Mouse (Mus musculus): ENCODE results near the gene Cdc27. TPM values are rescaled to one million over a fixed set of nuclear protein-coding genes. Genes with fewer than 3 reads are reported as not detected.
A peak's percentile ranks its signal among the peaks of the same experiment; 100 is the strongest.

Gene Cdc27
- polyA plus RNA-seq, 1 experiment from 2014 or later: 45.3 TPM

DNA sequence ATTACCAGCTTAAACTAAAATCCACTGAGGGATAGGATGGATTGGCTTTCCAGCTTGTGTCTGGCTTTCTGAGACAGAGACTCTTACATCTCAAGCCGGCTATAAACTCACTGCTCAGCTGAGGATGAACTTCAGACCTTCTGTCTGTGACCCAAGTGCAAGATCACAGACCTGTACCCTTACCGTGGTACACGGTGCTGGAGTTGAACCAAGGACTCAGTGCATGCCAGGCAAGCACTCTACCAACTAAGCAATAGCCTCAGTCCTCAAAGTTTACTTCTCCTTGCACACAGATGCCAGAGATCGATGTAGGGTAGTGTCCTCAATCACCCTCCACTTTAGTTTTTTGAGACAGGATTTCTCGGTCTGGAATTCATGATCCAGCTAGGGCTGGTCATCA, 10.6 kb downstream of the Cdc27 start:
- WGBS: 98% methylated on average over 5 of the region's 5 CpGs
- Histone ChIP-seq H3K4me1 (replicated peaks) (0 out of 2 replicates have a peak, but pooled peaks cover under 1% of the 10 kb centered on the region), H3K9me3 (no peaks in the 10 kb centered on the region), H3K4me3 (replicated peaks) (no peak overlapping the region), H3K27me3 (no peaks in the 10 kb centered on the region), H3K27ac (no peak overlapping the region), H3K4me2 (replicated peaks) (no peak overlapping the region), H3K36me3 (peaks cover 5% of the 10 kb centered on the region; the same call in 1 of the 2 replicates), H3K9ac (replicated peaks) (no peak overlapping the region)
- no peak for ATAC-seq

DNA sequence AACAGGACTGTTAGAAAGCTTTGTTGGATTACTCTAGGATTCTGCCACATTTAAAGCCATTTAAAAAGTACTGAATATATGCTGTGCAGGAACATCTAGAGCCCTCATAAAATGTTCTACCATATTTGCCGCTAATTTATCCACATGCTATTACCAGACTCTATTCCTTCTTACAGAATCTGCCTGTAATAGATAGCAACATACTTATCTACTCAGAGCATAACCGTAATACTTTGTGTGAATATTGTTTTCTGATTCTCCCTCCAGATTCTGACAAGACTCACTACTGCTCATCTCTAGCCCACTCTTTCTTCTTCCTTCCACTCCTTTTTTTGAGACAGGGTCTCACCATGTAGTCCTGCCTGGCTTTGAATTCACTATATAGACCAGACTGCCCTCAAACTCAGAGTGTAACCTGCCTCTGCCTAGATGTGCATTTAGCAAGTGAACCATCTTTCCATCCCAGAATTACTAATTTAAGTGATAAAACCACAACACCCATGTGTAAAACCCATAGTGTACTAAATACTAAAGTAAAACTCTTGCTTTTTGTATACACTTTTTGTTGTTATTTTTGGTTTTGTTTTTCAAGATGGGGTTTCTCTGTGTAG, 12.4 kb downstream of the Cdc27 start:
- WGBS: 100% methylated on average over 2 of the region's 2 CpGs
- H3K9ac ChIP-seq (replicated peaks): no peak overlapping the region
- H3K27ac ChIP-seq: no peak overlapping the region
- H3K9me3 ChIP-seq: no peaks in the 10 kb centered on the region
- peaks cover 21% of the 10 kb centered on the region for H3K36me3 ChIP-seq
- no peaks in the 10 kb centered on the region for H3K4me1 ChIP-seq (replicated peaks)
- no peak for ATAC-seq
- H3K4me3 ChIP-seq (replicated peaks): no peak overlapping the region
- H3K27me3 ChIP-seq: no peaks in the 10 kb centered on the region
- no peak overlapping the region for H3K4me2 ChIP-seq (replicated peaks)

DNA sequence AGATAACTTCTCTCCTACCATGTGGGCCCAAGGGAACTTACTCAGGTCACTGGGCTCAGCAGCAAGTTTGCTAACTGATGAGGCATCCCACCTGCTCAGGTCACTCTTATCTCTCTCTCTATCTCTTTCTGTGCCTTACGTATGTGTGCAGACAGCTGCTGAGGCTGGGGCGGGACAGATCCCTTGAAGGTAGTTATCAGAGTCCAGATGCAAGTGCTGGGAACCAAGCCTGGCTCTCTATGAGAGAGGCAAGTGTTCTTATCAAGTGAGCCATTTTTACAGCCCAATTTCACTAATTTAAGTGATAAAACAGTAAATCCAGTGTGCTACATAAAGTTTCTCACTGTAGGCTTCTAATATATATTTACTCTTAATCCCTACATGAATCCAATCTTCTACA, 13.6 kb downstream of the Cdc27 start:
- no peak overlapping the region for H3K4me3 ChIP-seq (replicated peaks)
- no peak overlapping the region for H3K4me2 ChIP-seq (replicated peaks)
- 94% methylated on average over 2 of the region's 2 CpGs for WGBS
- no peaks in the 10 kb centered on the region for H3K27me3 ChIP-seq
- ATAC-seq: no peak
- H3K9ac ChIP-seq (replicated peaks): no peak overlapping the region
- no peaks in the 10 kb centered on the region for H3K4me1 ChIP-seq (replicated peaks)
- H3K9me3 ChIP-seq: no peaks in the 10 kb centered on the region
- no peak overlapping the region for H3K27ac ChIP-seq
- peaks cover 32% of the 10 kb centered on the region for H3K36me3 ChIP-seq

DNA sequence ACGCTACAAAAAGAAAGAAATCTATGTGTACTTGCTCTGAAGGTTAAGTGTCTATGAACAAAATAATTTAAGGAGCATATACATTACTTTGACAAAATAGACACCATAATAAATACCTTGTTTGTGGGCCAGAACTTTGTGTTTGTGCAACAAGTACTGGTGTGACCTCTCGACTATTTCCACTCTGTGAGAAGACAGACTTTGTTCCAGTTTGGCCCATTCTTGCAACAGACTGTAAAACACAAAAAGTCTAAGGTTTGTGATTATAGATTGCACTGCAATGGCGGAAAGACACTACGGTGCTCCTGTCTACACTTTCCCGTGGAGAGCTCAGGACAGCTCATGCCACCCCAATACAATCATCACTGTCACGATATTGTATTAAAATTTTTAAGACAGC, 24.5 kb downstream of the Cdc27 start:
- H3K9ac ChIP-seq (replicated peaks): no peak overlapping the region
- H3K27ac ChIP-seq: no peak overlapping the region
- no peaks in the 10 kb centered on the region for H3K27me3 ChIP-seq
- no peaks in the 10 kb centered on the region for H3K4me1 ChIP-seq (replicated peaks)
- H3K4me3 ChIP-seq (replicated peaks): no peak overlapping the region
- H3K36me3 ChIP-seq: peaks cover 66% of the 10 kb centered on the region
- H3K4me2 ChIP-seq (replicated peaks): no peak overlapping the region
- no peak for ATAC-seq
- H3K9me3 ChIP-seq: no peaks in the 10 kb centered on the region
- 96% methylated on average over 6 of the region's 6 CpGs for WGBS

DNA sequence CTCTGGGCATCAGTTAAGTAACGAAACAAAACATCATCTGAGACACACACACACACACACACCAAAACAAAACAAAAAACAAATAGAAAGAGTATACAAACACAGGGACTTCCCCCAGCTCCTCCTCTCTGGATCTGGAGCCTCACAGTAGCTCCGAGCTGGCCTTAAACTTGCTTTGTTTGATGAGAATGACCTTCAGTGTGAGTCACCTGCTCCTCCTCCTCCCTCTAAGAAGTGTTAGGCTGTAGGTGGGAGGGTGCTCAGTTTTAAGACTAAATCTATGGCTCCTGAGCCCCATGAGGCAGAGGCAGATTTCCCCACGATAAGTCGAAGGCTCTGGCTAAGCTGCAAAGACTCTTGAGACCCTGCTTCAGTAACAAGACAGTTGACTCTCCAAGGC, 38.0 kb downstream of the Cdc27 start:
- no peak overlapping the region for H3K4me2 ChIP-seq (replicated peaks)
- H3K9ac ChIP-seq (replicated peaks): no peak overlapping the region
- 90% methylated on average over 4 of the region's 4 CpGs for WGBS
- H3K36me3 ChIP-seq: peaks cover 83% of the 10 kb centered on the region
- no peaks in the 10 kb centered on the region for H3K9me3 ChIP-seq
- no peaks in the 10 kb centered on the region for H3K27me3 ChIP-seq
- H3K4me3 ChIP-seq (replicated peaks): no peak overlapping the region
- no peak overlapping the region for H3K27ac ChIP-seq
- ATAC-seq: no peak
- no peaks in the 10 kb centered on the region for H3K4me1 ChIP-seq (replicated peaks)

DNA sequence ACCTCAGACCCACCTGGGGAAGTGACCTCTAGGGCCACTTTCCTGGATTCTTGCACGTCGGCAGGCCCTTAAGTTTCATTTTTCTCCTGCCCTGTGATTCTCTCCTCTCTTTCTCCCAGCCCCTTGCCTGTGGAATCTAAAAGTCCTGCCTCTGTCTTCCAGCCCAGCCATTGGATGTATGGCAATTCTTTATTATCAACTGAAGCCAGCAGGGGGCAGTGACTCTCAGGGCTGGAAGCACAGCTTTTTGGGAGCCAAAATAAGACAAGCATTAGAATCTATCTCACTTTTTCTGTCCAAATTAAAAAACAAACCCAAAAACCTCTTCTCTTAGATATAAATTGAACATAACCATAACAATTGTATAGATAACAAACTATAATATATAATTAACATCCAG, 39.8 kb downstream of the Cdc27 start:
- Histone ChIP-seq H3K9ac (replicated peaks) (no peak overlapping the region), H3K27ac (no peak overlapping the region), H3K4me2 (replicated peaks) (no peak overlapping the region), H3K27me3 (no peaks in the 10 kb centered on the region), H3K36me3 (peaks cover 80% of the 10 kb centered on the region), H3K4me1 (replicated peaks) (no peaks in the 10 kb centered on the region), H3K4me3 (replicated peaks) (no peak overlapping the region), H3K9me3 (no peaks in the 10 kb centered on the region)
- WGBS: 92% methylated on average over 2 of the region's 2 CpGs
- ATAC-seq: no peak

DNA sequence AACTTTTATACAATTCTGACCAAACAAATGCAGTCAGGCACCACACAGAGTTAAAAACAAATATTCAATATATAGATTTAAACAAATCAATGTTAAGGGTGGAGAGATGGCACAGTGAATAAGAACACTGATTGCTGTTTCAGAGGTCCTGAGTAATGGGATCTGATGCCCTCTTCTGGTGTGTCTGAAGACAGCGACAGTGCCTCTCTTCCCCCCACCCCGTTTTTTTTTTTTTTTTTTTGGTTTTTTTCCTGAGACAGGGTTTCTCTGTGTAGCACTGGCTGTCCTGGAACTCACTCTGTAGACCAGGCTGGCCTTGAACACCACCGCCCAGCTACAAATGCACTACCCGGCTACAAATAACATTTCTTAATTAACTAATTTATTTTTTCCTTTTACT, 42.0 kb downstream of the Cdc27 start:
- no peaks in the 10 kb centered on the region for H3K27me3 ChIP-seq
- no peaks in the 10 kb centered on the region for H3K4me1 ChIP-seq (replicated peaks)
- ATAC-seq: no peak
- no peak overlapping the region for H3K9ac ChIP-seq (replicated peaks)
- no peak overlapping the region for H3K4me3 ChIP-seq (replicated peaks)
- H3K9me3 ChIP-seq: no peaks in the 10 kb centered on the region
- H3K4me2 ChIP-seq (replicated peaks): no peak overlapping the region
- no peak overlapping the region for H3K27ac ChIP-seq
- H3K36me3 ChIP-seq: peaks cover 76% of the 10 kb centered on the region
- 88% methylated on average over 4 of the region's 4 CpGs for WGBS

DNA sequence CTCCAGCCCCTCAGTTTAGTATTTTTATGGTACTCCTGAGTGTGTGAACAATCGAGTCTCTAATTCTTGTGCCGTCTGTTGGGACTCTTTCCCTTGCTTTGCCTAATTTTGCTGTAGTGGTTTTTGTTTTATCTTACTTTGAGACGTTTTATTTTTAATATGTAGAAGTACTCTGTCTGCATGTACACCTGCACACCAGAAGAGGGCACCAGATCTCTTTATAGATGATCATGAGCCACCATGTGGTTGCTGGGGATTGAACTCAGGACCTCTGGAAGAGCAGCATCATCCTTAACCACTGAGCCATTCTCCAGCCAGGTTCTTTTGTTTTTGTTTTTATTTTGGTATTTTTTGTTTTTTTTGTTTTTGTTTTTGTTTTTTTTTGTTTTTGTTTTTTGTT, 62.1 kb downstream of the Cdc27 start:
- Histone ChIP-seq H3K4me2 (replicated peaks) (no peak overlapping the region), H3K4me3 (replicated peaks) (no peak overlapping the region), H3K27me3 (no peaks in the 10 kb centered on the region), H3K9ac (replicated peaks) (no peak overlapping the region), H3K27ac (no peak overlapping the region), H3K4me1 (replicated peaks) (no peaks in the 10 kb centered on the region), H3K9me3 (peaks cover 6% of the 10 kb centered on the region), H3K36me3 (no peaks in the 10 kb centered on the region)
- WGBS: 88% methylated on average over 3 of the region's 3 CpGs
- ATAC-seq: no peak

DNA sequence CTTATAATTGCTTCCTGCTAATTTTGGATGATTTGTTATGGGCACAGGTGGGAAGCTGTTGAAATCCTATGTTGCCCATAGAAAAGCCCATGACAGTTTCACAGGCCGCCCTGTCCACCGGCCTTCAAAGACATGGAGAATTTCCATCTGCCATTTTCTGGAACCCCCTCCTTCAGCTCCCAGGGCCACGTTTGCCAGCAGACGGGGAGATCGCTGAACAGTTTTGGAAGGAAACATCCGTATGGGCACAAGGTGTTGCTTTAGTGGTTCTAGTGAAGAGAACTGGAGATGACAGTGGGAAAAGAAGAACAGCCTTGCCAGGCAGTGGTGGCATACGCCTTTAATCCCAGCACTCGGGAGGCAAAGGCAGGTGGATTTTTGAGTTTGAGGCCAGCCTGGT, 68.4 kb downstream of the Cdc27 start:
- H3K36me3 ChIP-seq: no peaks in the 10 kb centered on the region
- peaks cover 6% of the 10 kb centered on the region for H3K9me3 ChIP-seq
- no peaks in the 10 kb centered on the region for H3K4me1 ChIP-seq (replicated peaks)
- WGBS: 90% methylated on average over 8 of the region's 8 CpGs
- H3K27me3 ChIP-seq: no peaks in the 10 kb centered on the region
- H3K9ac ChIP-seq (replicated peaks): no peak overlapping the region
- no peak for ATAC-seq
- no peak overlapping the region for H3K4me3 ChIP-seq (replicated peaks)
- no peak overlapping the region for H3K4me2 ChIP-seq (replicated peaks)
- H3K27ac ChIP-seq: no peak overlapping the region

DNA sequence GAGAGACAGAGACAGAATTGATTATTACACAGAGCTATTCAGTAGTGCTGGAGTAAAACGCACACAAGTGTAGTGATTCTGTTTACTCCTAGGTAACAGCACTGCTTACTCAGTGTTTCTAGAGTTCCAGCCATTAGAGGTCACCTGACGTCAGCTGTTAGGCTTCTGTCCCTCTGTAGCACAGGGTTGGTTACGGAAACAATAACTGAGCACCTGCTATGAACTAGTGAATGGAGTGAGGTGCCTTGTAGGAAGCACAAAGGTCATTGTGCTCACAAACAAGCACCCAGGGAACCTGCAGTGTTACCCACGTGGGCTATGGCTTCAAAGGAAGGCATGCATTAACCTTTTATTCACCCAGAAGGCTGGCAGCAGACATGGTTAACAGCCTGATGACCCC, 70.9 kb downstream of the Cdc27 start:
- no peaks in the 10 kb centered on the region for H3K9me3 ChIP-seq
- H3K4me3 ChIP-seq (replicated peaks): no peak overlapping the region
- H3K27ac ChIP-seq: no peak overlapping the region
- no peaks in the 10 kb centered on the region for H3K27me3 ChIP-seq
- no peaks in the 10 kb centered on the region for H3K4me1 ChIP-seq (replicated peaks)
- H3K9ac ChIP-seq (replicated peaks): no peak overlapping the region
- 64% methylated on average over 4 of the region's 4 CpGs for WGBS
- H3K36me3 ChIP-seq: no peaks in the 10 kb centered on the region
- no peak for ATAC-seq
- no peak overlapping the region for H3K4me2 ChIP-seq (replicated peaks)

DNA sequence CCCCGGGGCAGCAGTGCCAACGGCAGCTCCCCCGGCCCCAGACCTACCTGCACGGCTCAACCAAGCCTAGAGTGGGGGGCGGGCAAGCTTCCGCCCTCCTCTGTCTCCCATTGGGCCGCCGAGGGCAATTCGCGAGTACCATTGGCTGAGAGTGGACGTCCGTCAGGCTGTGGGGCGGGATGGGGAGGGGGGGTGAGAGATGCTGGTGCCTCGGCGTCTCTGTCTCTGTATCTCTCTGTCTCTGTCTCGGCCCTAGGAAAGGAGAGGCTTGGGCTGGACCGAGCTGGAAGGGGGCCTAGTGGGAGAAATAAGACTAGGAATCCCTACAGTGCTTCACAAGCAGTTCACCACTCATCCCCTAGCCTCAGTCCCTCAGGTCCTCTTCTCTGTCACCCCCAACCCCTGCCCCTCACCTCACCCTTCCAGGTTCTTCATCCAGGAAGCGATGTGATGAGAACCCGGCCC, 81.0 kb downstream of the Cdc27 start:
- Histone ChIP-seq H3K4me3 (replicated peaks) (peak overlapping the region; percentile 96), H3K27me3 (no peaks in the 10 kb centered on the region), H3K4me2 (replicated peaks) (peak overlapping the region; percentile 75), H3K36me3 (peaks cover 10% of the 10 kb centered on the region), H3K9me3 (no peaks in the 10 kb centered on the region), H3K9ac (replicated peaks) (peak overlapping the region; percentile 97), H3K27ac (peak overlapping the region; percentile 75), H3K4me1 (replicated peaks) (peaks cover 30% of the 10 kb centered on the region)
- ATAC-seq: peak; percentile 100
- WGBS: 3% methylated on average over 16 of the region's 19 CpGs

DNA sequence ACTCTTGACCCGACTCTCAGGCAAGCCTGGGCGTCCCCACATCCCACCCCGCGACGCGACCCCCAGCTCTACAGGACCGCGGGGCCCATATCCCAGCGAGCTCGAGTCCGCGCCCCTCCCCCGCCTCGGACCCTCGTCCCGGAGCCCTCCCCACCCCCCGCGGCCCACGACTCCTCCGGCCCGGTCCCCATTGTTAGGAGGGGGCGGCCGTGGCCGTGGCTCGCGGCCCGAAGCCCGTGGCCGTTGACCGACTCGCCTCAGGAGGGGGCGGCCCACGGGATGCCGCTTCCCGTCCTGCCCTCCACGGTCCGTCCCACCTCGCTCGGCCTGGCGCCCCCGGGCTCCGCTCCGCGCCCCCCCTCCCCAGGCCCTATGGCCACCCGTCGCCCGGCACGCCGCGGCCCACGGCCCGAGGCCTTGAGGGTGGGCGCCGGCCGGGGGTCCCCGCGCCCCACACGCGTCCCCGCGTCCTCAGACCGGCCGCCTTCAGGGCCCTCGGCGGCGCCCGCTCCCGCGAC, 81.6 kb downstream of the Cdc27 start, which contains the start of gene Kansl1:
Kansl1 (minus strand) TSS at position 111 of the 518 bp plus-strand sequence.
- H3K4me2 ChIP-seq (replicated peaks): peak within 1 kb of the TSS; percentile 75
- peak within 1 kb of the TSS; percentile 97 for H3K9ac ChIP-seq (replicated peaks)
- peak; percentile 86 for ATAC-seq
- WGBS: under 1% methylated on average over 50 of the region's 69 CpGs
- no peaks in the 10 kb centered on the region for H3K9me3 ChIP-seq
- H3K36me3 ChIP-seq: peaks cover 11% of the 10 kb centered on the region
- H3K4me3 ChIP-seq (replicated peaks): peak within 1 kb of the TSS; percentile 96
- H3K4me1 ChIP-seq (replicated peaks): peaks cover 35% of the 10 kb centered on the region
- no peaks in the 10 kb centered on the region for H3K27me3 ChIP-seq
- peak within 1 kb of the TSS; percentile 75 for H3K27ac ChIP-seq

DNA sequence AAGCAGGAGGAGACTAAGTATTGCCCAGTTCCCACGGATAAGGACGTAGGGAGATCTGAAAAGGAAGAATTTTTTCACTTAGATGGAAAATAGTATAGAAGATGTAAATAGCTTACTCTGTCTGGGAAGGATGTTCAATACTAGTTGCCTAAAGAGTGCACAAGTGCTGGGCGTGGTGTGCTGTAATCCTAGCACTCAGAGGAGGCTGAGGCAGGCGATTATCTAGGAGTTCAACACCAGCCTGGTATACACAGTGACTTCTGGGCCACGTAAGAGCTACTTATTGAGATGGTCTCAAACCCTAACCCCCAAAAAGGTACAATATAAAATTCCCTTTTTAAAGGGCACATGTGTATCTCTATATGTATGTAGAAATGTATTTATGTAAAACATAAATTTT, 82.7 kb downstream of the Cdc27 start:
- Histone ChIP-seq H3K4me3 (replicated peaks) (no peak overlapping the region), H3K36me3 (peaks cover 11% of the 10 kb centered on the region), H3K27ac (no peak overlapping the region), H3K27me3 (no peaks in the 10 kb centered on the region), H3K9me3 (no peaks in the 10 kb centered on the region), H3K9ac (replicated peaks) (no peak overlapping the region), H3K4me1 (replicated peaks) (peaks cover 38% of the 10 kb centered on the region), H3K4me2 (replicated peaks) (peak overlapping the region; percentile 28)
- no peak for ATAC-seq
- 81% methylated on average over 5 of the region's 5 CpGs for WGBS

All from midbrain, embryonic 13.5 days (tissue).